Mouse (Mus musculus): Measurements from ENCODE around the gene Zpr1. TPM values are rescaled to one million over a fixed set of nuclear protein-coding genes. Genes with fewer than 3 reads are reported as not detected.

Zpr1 gene
- total RNA-seq, 4 experiments from 2014 or later, result 41.4 to 46.2 (median 43.4) TPM

DNA sequence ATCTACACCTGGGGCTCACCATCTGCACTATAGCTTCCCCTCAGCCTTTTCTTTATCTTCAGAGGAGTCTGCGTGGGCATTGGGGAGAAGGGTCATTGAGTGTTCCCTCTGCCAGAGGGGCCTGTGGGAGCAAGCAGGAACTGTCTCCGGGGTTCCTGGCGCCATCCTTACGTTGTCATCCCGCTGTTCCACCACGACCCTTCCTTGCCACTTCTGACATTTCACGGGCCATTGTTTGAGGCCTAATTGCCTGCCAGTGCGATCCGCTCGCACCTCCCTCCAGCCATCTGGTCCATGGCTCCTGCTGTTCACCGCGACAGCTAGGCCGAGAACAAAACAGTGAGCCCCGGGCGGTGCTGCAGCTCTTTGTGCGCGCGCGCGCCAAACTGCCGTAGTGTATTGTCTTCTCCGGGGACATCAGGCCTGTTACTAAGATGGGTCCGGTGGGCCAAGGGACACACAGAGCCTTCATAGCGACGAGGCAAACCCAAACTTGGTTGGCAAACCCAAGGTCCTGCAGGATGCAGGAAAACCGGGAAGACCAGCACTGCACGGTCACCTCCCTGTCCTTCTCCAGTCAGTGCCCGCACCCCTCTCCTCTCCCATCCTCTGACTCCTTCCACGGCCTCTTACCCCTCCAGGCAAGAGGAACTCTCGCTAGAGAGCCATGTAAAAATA lies 55.8 kb downstream of the Zpr1 start:
- peak in 1 of 2 experiments; percentile 67 for DNase-seq (ENCODE audit: low spot score in 2 of 2)

DNA sequence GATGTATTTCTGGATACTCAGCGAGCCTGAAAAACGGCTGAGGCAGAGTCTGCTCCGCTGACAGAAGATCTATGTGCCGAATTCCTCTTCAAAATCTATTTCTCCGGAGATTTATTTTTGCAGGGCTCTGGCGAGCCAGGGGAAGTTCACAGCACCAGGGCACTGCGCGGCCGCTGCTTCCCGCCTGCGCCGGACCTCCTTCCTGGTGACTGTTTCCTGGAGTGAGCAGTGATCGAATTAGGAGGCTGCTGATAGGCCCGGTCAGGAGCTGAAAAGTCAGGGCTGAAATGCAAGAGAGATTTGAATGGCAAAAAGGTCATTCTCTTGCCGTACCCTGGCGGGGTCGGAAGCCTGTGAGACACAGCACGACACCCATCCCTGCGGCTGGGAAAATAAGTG lies 56.4 kb downstream of the Zpr1 start:
- no peak for DNase-seq (ENCODE audit: low spot score in 2 of 2)

DNA sequence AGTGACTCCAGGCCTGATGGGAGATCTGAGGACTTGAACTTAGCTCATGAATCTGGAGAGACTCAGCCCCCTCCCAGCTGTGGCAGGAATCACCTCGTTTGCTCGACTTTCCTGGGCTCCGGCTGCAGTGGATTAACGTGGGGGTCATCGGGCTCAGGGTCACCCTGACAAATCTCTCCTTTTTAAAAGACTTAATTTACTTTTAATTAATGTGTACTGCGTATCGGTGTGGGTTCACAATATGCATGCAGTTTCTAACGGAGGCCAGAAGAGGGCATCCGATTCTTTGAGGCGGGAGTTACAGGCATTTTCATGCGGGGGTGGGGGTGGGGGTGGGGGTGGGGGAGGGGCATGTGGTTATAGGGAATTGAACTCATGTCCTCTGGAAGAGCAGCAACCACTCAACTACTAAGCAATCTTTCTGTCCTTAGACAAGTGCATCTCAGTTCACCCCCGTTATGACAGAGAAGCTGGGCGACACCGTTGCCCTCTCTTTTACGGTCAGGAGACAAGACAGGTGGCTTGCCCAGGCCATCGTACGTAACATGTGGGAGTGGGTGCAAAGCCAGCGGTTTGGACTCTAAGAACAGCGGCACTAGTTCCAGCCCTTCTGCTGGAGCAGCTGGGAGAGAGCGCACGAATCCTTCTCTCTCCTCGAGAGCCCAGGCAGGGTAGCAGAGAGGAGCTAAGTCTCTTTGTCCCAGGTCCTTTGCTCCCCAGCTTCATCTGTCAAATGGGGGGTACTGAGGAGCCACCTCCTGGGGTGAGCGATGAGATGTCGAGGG lies 57.1 kb downstream of the Zpr1 start:
- no peak for DNase-seq (ENCODE audit: low spot score in 2 of 2)

DNA sequence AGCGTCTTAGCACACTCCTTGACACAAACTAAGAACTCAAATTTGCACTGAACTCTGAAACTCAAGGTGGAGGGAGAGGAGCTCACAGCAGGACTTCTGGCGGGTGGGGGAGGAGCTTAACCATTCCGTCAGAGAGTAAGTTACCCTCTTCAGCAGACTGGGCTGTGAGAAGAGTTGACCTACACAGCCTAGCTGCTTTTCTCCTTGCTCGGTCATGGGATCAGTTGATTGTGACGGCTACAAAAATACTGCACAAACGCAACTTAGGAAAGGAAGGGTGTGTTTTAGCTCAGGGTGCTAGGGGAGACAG lies 57.7 kb downstream of the Zpr1 start:
- DNase-seq (ENCODE audit: low spot score in 2 of 2), result no peak

DNA sequence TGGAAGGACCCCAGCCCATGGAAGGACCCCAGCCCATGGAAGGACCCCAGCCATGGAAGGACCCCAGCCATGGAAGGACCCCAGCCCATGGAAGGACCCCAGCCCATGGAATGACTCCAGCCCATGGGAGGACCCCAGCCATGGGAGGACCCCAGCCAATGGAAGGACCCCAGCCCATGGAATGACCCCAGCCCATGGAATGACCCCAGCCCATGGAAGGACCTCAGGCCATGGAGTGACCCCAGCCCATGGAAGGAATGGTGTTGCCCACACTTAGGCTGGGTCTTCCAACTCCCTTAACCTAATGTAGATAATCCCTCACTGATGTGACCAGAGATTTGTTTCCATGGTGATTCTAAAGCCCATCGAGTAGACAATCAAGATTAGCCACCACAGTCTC lies 58.4 kb downstream of the Zpr1 start:
- no peak for DNase-seq (ENCODE audit: low spot score in 2 of 2)

Other genes with a start within 250 kb of the Zpr1 start
- under 1 TPM in 3 of 4 experiments, not detected in 1; 0.36 to 0.43 (median 0.37) TPM for gene Apoa1, start 44.5 kb upstream of the Zpr1 start, total RNA-seq (2022)
- gene Apoc3, start 37.4 kb upstream of the Zpr1 start, total RNA-seq (2022), result 1 to 10 TPM in 3 of 4 experiments, not detected in 1; 1.4 to 1.6 (median 1.6) TPM
- not detected for gene Apoa4, start 32.4 kb upstream of the Zpr1 start, total RNA-seq (2022)
- not detected for gene Apoa5, start 4.4 kb upstream of the Zpr1 start, total RNA-seq (2022)
- 10 to 100 TPM in 3 of 4 experiments, 1 to 10 TPM in 1; 9.3 to 13.8 (median 11.1) TPM for gene Bud13, start 9.9 kb downstream of the Zpr1 start, total RNA-seq (2022)
- not detected for gene 4931429L15Rik, start 46.9 kb downstream of the Zpr1 start, total RNA-seq (2022)